Mouse (Mus musculus): ENCODE data around the gene Gnpnat1. TPM values are rescaled to one million over a fixed set of nuclear protein-coding genes. Genes with fewer than 3 reads are reported as not detected.
"Not testable (repeated sequence)": the region's sequence is repeated elsewhere in the genome, so short reads cannot be mapped to it uniquely, and the experiment has no call there.

Gene Gnpnat1
- 12.8 and 18.3 TPM in 2 replicates for total RNA-seq (2017)

DNA sequence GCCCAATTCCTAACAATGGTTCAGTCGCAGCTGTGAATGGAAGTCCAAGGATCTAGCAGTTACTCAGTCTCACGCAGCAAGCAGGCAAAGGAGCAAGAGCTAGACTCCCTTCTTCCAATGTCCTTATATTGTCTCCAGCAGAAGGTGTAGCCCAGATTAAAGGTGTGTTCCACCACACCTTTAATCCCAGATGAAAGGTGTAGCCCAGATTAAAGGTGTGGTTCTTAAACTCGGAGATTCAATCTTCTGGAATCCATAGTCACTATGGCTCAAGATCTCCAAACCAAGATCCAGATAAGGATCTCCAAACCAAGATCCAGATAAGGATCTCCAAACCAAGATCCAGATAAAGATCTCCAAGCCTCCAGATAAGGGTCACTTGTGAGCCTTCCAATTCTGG is at the start of gene Gnpnat1:
Gene Gnpnat1, minus strand, starts transcription at position 101 of the 400 bp plus-strand sequence.
- ATAC-seq (ENCODE audit: extremely low read depth, insufficient number of reproducible peaks, low FRiP score, poor library complexity, severe bottlenecking): not testable (repeated sequence)

DNA sequence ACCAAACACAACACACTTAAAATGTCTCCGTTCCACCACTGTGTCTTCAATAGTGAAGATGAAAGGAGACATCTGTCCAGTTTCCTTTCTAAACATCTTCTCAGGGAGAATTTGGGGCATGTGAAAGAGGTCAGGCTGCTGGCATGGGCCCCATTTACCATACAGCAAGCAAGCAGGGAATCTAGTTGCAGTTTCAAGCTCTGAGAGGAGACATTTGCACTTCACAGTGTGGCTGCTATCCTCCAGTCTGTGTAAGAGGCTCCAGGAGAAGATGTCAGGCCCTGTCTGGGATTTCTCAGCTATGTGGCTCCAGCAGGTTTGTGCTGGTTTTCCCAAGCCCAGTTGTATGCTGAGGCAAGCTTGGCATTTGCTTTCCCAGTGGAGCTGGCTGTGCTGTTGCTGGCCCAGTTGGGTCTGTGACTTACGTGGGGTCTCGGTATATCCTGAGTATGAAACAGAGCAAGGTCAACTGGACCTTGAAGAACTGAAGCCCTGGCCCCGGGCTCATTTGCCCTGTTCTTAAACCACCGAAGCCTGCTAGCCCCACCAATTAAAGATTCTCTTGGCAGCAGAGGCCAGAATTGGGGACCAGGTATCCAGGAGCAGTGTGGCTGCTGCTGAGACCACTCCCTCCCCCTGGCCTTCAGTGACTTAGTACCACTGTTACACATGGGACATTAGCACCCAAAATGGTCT is 49.0 kb upstream of the Gnpnat1 start:
- ATAC-seq (ENCODE audit: extremely low read depth, insufficient number of reproducible peaks, low FRiP score, poor library complexity, severe bottlenecking): no peak

DNA sequence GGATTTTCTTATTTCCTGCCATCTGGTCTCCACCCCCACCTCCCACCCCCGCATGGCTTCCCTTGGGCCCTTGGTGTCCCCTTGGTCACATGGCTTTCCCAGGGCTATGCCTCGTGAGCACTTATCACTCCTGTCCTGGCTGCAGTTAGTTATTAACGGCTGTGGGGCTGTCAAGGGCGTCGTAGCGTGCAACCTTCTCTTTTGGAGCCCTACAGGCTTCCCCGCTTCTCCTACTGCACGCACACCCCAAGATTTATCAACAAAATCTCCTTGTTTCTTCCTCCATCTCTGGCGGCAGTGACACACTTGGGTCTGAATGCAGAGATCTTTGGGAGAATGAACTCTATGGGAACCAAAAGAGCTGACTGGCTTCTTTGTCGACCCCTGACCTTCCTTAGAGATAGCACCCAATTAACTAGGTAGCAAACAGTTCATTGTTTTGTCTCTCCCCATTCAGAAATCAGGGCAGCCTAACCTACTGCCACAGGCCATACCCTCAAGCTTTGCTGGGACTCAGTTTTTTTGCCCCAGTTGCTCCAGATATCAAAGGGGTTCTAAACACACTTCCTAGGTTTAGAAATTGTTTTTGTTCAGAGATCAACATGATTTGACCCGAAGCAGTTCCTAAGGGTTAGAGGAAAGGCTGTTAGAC is 48.3 kb upstream of the Gnpnat1 start:
- ATAC-seq (ENCODE audit: extremely low read depth, insufficient number of reproducible peaks, low FRiP score, poor library complexity, severe bottlenecking): no peak

DNA sequence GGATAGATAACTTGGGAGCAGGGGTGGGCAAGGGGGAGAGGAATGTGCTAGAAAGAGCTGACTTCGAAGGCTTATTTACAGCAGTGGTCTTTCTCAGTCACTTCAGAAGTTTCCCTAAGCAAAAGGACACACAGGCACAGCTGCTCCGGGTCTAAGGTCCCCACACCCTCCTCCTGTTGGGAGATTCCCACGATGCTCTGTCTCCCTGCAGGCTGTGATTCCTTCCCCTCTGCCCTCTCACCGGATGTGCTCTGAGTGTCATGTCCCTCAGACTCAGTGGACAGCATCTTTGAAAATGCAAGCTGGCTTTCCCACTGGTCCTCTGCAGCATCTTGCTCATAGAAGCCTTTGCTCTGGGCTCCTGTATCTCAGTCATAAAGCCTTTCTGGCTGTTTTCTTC is 47.4 kb upstream of the Gnpnat1 start:
- no peak for ATAC-seq (ENCODE audit: extremely low read depth, insufficient number of reproducible peaks, low FRiP score, poor library complexity, severe bottlenecking)

DNA sequence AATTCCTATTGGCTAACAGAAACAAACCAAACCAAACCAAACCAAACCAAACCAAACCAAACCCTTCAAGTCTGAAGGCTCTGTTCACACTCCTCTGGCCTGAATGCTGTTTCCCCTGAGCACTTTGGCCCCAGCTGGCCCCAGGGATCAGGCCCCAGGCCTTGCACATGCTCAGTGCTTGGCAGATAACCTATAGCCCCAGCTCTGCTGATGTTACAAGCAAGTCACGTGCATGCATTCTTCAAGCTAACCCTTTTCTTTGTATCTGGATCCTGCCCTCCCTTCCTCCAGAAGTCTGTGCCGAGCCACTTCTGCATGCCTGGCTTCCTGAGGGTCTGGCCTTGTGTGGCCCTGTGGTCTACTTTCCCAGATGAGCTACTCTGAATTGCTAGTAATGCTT is 46.4 kb upstream of the Gnpnat1 start:
- no peak for ATAC-seq (ENCODE audit: extremely low read depth, insufficient number of reproducible peaks, low FRiP score, poor library complexity, severe bottlenecking)

DNA sequence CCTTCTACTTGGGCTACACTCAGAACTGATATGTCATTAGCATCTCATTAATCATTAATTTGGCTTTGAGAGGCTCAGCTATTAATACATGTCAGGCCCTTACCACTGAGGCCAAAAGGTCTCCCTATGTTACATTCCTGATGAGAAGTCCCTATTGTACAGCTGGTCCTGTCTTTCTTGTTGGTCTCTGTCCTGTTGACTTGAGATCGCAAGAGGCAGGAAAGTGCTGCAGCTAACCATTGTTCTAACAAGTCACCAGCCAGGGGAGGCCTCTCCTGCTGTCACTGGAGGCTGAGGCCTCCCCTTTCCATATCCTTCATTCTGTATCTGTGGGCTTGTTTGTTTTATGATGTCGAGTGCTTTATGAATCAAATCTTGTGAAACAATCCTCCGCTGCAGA is 42.1 kb upstream of the Gnpnat1 start:
- ATAC-seq (ENCODE audit: extremely low read depth, insufficient number of reproducible peaks, low FRiP score, poor library complexity, severe bottlenecking): no peak

DNA sequence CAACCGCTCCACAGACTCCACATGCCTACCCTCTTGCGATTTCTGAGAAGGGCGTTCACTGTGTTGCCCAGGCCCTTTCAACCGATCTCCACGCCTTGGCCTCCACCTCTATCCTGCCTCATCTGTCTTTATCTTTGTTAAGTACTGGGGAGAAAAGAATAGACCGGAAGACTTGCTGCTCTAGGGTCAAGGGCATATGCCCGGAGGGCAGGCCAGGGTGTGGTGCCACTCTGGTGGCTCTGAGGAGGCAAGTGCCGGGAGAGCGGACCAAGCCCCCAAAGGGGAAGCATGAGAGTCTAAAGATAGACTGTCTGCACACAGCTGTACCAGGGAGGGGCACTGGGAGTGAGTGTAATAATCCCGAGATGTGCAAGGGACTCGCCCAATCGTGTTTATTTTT is 40.7 kb upstream of the Gnpnat1 start:
- no peak for ATAC-seq (ENCODE audit: extremely low read depth, insufficient number of reproducible peaks, low FRiP score, poor library complexity, severe bottlenecking)

DNA sequence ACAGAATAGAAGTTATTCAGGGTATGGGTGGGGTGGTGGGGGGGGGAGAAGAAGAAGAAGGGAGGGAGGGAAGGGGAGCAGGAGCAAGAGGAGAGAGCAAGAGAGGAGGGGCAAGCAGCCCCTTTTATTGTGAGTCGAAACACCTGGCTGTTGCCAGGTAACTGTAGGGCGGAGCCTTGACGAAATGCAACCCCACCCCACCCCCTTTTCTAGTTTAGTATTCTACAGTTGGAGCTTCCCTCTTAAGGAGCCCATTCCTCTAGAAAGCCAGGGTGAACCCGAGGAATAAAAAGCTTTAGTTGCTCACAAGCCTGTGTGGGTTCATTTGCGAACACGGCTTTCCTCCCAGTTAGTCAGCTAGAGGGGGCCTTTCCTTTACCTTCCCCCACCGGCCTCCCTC is 40.2 kb upstream of the Gnpnat1 start:
- no peak for ATAC-seq (ENCODE audit: extremely low read depth, insufficient number of reproducible peaks, low FRiP score, poor library complexity, severe bottlenecking)

DNA sequence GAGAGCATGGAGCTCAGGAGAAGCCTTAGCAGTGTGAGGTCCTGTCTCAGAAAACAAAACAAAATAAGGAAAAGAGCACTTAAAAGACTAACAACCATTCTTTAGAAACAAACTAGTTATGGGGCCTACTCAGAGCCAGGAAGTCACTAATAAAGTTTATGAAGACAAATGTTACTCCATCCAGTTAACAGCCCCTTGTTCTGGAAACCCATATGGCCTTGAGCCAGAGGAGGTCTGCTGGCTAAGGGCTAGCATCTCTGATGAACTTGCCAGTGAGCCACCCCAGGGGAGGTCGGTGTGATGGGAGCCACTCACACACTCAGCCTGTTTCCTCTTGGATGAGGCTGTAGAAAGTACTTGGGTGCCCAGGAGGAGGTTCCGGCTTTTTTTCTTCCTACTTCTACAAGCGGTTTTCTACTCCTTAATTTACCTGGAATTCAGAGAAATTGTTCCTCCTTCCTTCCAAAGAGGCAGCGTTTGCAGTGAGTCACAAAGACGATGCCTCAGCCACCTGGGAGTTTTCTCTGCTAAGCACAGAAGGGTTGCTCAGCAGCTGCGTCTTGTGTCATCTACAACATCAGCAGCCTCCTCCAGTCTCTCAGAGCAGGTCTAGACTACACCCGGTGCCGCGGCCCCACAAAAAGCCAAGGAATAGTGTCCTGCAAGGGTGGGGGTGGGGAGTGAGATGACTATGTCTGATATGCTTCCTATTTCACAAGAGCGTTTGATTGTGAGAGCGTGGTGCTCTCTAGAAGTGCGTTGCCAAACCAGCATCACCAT is 38.3 kb upstream of the Gnpnat1 start:
- no peak for ATAC-seq (ENCODE audit: extremely low read depth, insufficient number of reproducible peaks, low FRiP score, poor library complexity, severe bottlenecking)

DNA sequence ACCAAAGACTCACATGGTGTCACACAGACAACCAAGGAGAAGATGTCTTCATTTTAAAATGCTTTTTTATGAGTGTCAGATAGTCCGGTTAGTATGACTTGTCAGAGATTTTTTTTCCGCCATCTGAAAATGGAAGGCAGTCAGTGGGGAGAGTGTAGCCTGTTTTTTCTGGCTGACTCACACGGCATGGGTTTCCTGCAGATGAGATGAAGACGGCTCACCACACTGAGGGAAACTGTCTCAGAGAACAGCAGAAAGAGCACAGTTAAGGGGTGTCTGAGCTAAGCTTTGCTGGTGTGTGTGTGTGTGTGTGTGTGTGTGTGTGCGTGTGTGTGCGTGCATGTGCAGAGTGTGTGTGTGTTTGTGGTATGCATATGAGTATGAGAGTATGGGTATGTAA is 36.6 kb upstream of the Gnpnat1 start:
- ATAC-seq (ENCODE audit: extremely low read depth, insufficient number of reproducible peaks, low FRiP score, poor library complexity, severe bottlenecking): no peak

DNA sequence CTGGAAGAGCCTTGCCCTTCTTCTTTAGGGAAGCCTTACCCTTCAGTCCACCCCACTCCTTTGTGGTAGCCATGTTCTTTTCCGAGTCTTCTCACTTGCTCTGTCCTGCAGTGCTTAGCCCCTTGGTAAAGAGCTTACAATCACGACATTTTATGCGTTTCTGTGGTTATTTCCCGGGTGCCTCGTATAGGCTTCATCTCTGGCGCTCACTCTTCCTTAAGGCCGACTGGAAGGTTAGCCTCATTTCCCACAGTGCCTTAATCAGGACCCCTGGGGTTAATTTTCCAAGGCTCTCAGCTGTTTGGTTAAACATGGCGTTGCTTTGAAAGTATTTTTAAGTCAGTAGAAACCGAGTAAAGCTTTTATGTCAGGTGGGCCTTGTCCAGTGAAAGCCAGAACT is 34.7 kb upstream of the Gnpnat1 start:
- no peak for ATAC-seq (ENCODE audit: extremely low read depth, insufficient number of reproducible peaks, low FRiP score, poor library complexity, severe bottlenecking)

DNA sequence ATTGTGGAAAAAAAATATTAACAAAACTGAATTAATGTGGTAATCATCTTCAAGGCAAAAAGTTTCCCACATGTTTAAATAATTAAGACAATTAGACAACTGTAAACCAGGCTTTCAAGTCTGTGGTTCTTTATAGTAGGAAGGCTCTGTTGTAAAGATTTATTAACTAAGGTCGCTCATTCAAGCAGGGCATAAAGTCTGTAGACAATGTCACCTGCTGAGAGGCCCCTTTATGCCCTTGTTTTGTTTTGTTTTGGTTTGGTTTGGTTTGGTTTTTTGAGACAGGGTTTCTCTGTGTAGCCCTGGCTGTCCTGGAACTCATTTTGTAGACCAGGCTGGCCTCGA is 34.2 kb upstream of the Gnpnat1 start:
- ATAC-seq (ENCODE audit: extremely low read depth, insufficient number of reproducible peaks, low FRiP score, poor library complexity, severe bottlenecking): no peak

DNA sequence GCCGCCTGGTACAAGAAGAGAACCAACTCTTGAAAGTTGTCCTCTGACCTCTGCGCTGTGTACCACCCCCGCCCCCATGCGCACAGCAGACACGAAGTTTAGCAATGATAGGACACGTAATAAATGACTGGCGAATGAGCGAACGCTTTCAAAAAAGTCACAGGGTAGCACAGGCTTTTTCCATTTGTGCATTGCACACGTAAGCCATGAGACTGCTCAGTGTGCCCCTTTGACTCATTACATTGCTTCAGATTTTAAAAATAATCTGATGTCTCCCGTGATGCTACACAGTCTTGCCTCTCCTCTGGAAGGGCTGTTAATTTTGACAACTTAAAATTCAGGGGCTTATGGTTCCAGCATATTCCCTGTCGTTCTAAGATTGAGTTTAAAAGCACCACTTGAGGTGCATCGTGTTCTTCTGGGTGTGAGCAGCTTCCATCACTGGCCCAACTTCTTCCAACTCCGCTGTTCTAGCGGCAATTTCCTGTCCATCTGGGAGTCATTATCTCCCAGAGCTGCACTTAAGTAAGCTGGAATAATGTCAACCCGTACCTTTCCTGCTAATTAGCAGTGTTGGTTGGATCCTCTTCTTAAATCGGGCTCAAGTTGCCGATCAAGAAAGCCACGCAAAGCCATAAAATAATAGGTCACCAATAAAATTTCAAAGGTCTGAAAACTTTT is 33.7 kb upstream of the Gnpnat1 start:
- ATAC-seq (ENCODE audit: extremely low read depth, insufficient number of reproducible peaks, low FRiP score, poor library complexity, severe bottlenecking): no peak

DNA sequence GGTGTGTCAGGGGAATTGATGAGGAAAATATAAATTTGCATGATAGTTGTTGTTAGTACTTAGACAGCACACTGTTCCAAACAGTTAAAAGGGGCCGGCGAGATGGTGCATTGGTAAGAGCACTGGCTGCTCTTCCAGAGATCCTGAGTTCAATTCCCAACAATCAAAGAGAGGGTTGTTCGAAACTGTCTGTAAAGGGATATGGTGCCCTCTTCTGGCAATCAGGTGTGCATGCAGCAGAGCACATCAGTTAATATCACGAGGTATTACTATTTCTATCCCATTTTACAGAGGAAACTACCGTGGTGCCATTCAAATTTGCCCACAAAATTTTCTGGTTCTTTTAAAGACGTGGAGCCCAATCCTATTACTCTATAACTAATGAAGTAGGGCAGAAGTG is 29.5 kb upstream of the Gnpnat1 start:
- no peak for ATAC-seq (ENCODE audit: extremely low read depth, insufficient number of reproducible peaks, low FRiP score, poor library complexity, severe bottlenecking)

DNA sequence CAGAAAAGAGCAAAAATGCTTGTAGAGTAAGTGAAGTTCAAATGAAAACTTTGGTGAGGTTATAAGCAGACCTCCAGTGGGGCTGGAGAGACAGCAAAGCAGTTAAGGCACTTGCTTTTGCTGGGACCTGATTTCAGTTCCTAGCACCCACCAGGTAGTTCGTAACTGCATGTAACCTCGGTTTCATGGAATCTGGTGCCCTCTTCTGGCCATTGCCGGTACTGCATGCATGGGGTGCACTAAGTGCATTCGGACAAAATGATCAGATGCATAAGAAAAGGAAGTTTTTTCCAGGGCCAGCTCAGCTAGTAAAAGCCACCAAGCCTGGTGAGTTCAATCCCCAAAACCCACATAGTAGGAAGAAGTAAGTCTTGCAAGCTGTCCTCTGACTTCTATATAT is 27.3 kb upstream of the Gnpnat1 start:
- no peak for ATAC-seq (ENCODE audit: extremely low read depth, insufficient number of reproducible peaks, low FRiP score, poor library complexity, severe bottlenecking)

DNA sequence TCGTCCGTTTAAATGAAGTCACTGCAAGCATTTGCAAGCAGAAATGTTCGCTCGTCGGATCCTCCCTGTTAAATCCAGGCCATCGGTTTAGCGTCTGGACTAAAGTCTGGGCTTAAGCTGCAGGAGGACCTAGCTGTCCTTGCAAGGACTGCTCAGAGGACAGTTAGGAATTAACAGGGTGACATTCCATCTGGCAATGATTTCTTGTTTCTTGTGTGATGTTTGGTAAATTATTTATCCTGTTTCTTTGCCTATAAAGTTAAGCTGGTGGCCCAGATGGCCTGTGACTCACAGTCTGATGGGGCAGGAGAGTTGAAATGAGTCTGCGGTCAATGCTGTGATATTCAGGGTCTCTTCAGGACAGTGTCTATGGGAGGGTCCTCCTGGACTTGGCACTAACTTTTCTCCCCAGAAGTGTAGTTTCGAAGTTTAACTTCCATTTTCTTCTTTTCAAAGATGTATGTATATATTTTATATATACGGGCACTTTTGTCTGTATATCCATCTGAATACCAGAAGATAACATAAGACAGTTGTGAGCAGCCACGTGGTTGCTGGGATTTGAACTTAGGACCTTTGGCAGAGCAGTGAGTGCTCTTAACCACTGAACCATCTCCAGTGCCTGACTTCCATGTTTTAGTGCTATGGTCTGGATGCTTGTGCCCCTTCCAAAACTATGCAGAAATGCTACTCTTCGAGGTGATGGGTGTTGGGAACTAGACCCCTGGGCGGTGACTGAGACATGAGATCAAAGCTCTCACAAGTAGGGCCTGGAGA is 25.5 kb upstream of the Gnpnat1 start:
- no peak for ATAC-seq (ENCODE audit: extremely low read depth, insufficient number of reproducible peaks, low FRiP score, poor library complexity, severe bottlenecking)

DNA sequence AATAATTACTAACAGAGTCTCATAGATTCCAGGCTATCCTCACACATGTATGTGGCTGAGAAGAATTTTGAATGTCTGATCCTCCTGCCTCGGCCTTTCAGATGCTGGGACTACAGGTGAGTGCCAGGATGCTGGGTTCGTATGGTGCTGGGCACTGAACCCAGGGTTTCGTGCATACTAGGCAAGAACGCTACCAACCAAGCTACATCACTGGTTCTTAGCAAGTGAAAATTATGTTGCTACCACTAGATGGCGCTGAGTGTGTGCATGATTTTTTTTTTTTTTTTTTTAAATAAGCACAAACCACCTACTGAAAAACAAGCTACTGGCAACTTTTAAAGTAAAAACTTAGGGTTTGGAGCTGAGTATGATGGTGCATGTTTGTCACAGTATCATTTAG is 18.5 kb upstream of the Gnpnat1 start:
- ATAC-seq (ENCODE audit: extremely low read depth, insufficient number of reproducible peaks, low FRiP score, poor library complexity, severe bottlenecking): 0 out of 2 replicates have a peak, but pooled peaks have one; percentile 23

DNA sequence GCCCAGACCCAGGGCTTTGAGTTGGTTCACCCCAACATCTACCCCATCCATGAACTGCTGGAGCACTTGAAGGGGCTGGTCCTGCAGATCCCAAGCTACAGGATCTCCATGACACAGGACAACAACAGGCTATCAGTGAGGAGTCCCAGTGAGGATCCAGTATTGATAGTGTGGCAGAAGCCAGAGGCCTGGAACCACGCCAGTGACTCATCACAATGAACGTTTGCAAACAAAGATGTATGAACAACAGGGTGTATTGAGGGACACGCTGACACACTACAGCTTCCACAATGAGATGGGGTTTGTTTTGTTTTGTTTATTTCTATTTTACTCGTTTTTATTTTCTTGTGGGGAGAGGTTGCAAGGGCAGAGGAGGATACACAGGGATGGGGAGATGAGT is 17.7 kb upstream of the Gnpnat1 start:
- ATAC-seq (ENCODE audit: extremely low read depth, insufficient number of reproducible peaks, low FRiP score, poor library complexity, severe bottlenecking): no peak

DNA sequence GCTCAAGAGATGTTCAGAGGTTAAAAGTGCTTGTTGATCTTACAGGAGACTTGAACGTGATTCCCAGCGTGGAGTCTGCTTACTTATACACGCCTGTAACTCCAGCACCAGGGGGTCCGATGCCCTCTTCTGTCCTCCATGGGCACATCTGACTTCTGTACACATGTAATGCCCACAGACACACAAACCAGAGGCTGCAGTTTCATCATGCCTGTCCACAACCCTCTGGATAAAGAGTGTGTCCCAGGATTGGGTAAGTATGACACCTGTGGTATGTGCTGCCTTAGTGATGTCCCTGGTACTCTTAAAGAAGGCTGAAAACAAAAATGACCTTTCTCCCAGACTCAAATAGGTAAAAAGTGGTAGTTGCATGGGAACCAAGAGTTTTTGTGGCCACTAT is 14.6 kb upstream of the Gnpnat1 start:
- ATAC-seq (ENCODE audit: extremely low read depth, insufficient number of reproducible peaks, low FRiP score, poor library complexity, severe bottlenecking): no peak
